Mouse (Mus musculus) adrenal gland, postnatal 25 days (tissue): ENCODE data around the gene Inava. TPM values are rescaled to one million over a fixed set of nuclear protein-coding genes. Genes with fewer than 3 reads are reported as not detected.

Experiments used
- DNase-seq: peaks from one replicate; pipeline ENCODE4 v3.0.0; 2021; ENCODE audit warnings: mixed read lengths
- total RNA-seq: library from RNA; stranded (reverse); gene quantifications from 2 replicates; pipeline ENCODE4 v1.2.3, GENCODE M21; 2021

Inava gene
- total RNA-seq, 1 experiment from 2014 or later, result not detected

- no peak for DNase-seq
Measured at GRCm38 (mm10) chr1:136231596-136231995, 2.5 kb downstream of the Inava start.

- no peak for DNase-seq
Measured at GRCm38 (mm10) chr1:136230201-136230600, 3.9 kb downstream of the Inava start.

- no peak for DNase-seq
Measured at GRCm38 (mm10) chr1:136229040-136229373, 5.1 kb downstream of the Inava start.

- DNase-seq, result peak; percentile 62
Measured at GRCm38 (mm10) chr1:136228328-136229039, 5.6 kb downstream of the Inava start.

GRCm38 (mm10) chr1:136227870-136228269 is 6.2 kb downstream of the Inava start:
- peak; percentile 81 for DNase-seq

- no peak for DNase-seq
Measured at GRCm38 (mm10) chr1:136226626-136227025, 7.4 kb downstream of the Inava start.

GRCm38 (mm10) chr1:136225846-136226245 is 8.2 kb downstream of the Inava start:
- no peak for DNase-seq

GRCm38 (mm10) chr1:136223758-136224342 is 10.2 kb downstream of the Inava start:
- no peak for DNase-seq

GRCm38 (mm10) chr1:136222386-136222785 is 11.7 kb downstream of the Inava start:
- DNase-seq, result no peak

GRCm38 (mm10) chr1:136220037-136220871 is 13.8 kb downstream of the Inava start:
- DNase-seq, result no peak

GRCm38 (mm10) chr1:136214304-136214703 is 19.8 kb downstream of the Inava start:
- no peak for DNase-seq

GRCm38 (mm10) chr1:136212803-136213202 is 21.3 kb downstream of the Inava start, which contains the start of gene Mroh3:
Mroh3 (minus strand) TSS chr1:136212828.
- DNase-seq, result no peak

GRCm38 (mm10) chr1:136190033-136190432 is 44.0 kb downstream of the Inava start:
- DNase-seq, result no peak

- no peak for DNase-seq
Measured at GRCm38 (mm10) chr1:136179511-136180001, 54.5 kb downstream of the Inava start.

- DNase-seq, result no peak
Measured at GRCm38 (mm10) chr1:136178741-136179140, 55.3 kb downstream of the Inava start.

GRCm38 (mm10) chr1:136177085-136177484 is 57.0 kb downstream of the Inava start:
- no peak for DNase-seq

- DNase-seq, result no peak
Measured at GRCm38 (mm10) chr1:136175183-136175582, 58.9 kb downstream of the Inava start.

- no peak for DNase-seq
Measured at GRCm38 (mm10) chr1:136174101-136174606, 59.9 kb downstream of the Inava start.

- DNase-seq, result no peak
Measured at GRCm38 (mm10) chr1:136172696-136173095, 61.4 kb downstream of the Inava start.

GRCm38 (mm10) chr1:136170109-136170508 is 64.0 kb downstream of the Inava start:
- peak; percentile 66 for DNase-seq

- DNase-seq, result no peak
Measured at GRCm38 (mm10) chr1:136167657-136168056, 66.4 kb downstream of the Inava start.

- DNase-seq, result no peak
Measured at GRCm38 (mm10) chr1:136165436-136165835, 68.6 kb downstream of the Inava start.
